Mouse (Mus musculus): ENCODE results near the gene Dlst.

DNA sequence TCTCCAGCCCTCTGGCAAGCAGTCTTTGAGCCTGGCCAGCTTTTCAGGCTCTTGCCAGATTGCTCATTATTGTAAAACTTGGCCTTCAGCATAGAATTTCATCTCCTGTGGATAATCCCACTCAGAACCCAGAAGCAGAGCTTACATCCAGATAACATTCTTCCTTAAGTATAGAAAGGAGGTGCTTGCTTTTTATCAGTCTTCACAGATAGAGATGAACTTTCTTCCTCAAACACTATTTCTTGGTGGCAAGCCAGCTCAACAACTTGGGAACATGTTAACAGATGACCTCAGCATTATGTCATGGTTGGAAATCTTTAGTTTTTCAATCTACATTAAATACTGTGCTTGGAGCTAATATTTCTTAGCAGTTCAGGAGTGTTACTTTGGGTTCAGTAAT is 39.6 kb upstream of the Dlst start:
- no peak for TF ChIP-seq CTCF (IDR thresholded peaks at IDR 0.05; ENCODE audit: low read depth)
- TF ChIP-seq EP300 (IDR thresholded peaks at IDR 0.05; ENCODE audit: low read depth), result no peak
